Mouse (Mus musculus) neural tube, embryonic 15.5 days (tissue): ENCODE data around the gene Blmh. TPM values are rescaled to one million over a fixed set of nuclear protein-coding genes. Genes with fewer than 3 reads are reported as not detected.

Experiments
- ATAC-seq: fragments of 200-750 bp; cut with Nextera tagmentation; 2 replicates; pipeline ENCODE4 v1.8.0; 2017; ENCODE audit warnings: mild to moderate bottlenecking, moderate TSS enrichment, moderate library complexity; ENCODE audit not compliant: low FRiP score
- H3K27ac ChIP-seq: fragments of 300-500 bp; sonication (generic); replicated peaks from 2 replicates; pipeline ENCODE4 v1.5.1; 2015; ENCODE audit warnings: mild to moderate bottlenecking, inconsistent platforms
- H3K27me3 ChIP-seq: fragments of 300-500 bp; sonication (generic); replicated peaks from 2 replicates; pipeline ENCODE4 v1.6.1; 2015; ENCODE audit warnings: inconsistent platforms
- H3K36me3 ChIP-seq: fragments of 300-500 bp; sonication (generic); 2 replicates; pipeline ENCODE4 v1.6.1; 2015; ENCODE audit warnings: inconsistent platforms
- H3K4me1 ChIP-seq: fragments of 300-500 bp; sonication (generic); 2 replicates; pipeline ENCODE4 v1.6.1; 2015; ENCODE audit warnings: inconsistent platforms
- H3K4me2 ChIP-seq: fragments of 300-500 bp; sonication (generic); 2 replicates; pipeline ENCODE4 v1.6.1; 2015; ENCODE audit warnings: inconsistent platforms, mild to moderate bottlenecking, moderate library complexity
- H3K4me3 ChIP-seq: fragments of 300-500 bp; sonication (generic); replicated peaks from 2 replicates; pipeline ENCODE4 v1.5.1; 2015; ENCODE audit warnings: mild to moderate bottlenecking, inconsistent platforms
- H3K9ac ChIP-seq: fragments of 300-500 bp; sonication (generic); replicated peaks from 2 replicates; pipeline ENCODE4 v1.6.1; 2015; ENCODE audit warnings: mild to moderate bottlenecking, inconsistent platforms
- H3K9me3 ChIP-seq: fragments of 300-500 bp; sonication (generic); replicated peaks from 2 replicates; pipeline ENCODE4 v1.6.1; 2016; ENCODE audit warnings: inconsistent platforms
- WGBS: fragments of 180-500 bp; shearing (Covaris S2); methylation state at CpG from one replicate; pipeline ENCODE4 v1.1.7; 2015; ENCODE audit warnings: mixed read lengths; 5-methylcytosine and 5-hydroxymethylcytosine counted together
- polyA plus RNA-seq: library from polyadenylated mRNA; unstranded; fragments of >200 nt; fragmentation: Nextera tagmentation; extraction: Ambion mirVana; gene quantifications from 2 replicates; pipeline ENCODE4 v1.2.1, GENCODE M21; 2015

The Blmh gene
- polyA plus RNA-seq, 1 experiment from 2014 or later = 133 TPM

DNA sequence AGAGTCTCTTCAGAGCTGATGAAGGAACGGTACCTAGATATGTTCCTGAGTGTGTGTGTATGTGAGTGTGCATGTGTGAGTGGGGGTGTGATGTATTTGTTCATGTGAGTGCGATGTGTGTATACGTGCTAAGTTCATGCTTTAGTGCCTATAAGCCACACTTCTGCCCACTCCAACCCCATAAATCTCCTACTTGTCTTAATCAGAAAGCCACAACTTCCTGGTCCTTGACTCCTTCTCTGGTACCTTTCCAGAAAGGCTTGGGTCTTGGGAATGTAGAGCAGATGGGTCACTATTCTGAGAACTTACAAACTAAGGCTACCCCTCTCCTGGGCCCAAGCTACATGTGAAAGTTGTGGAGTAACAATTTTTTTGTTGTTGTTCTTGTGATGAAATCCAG is 25.9 kb upstream of the Blmh start:
- Histone ChIP-seq H3K4me2 (no peak overlapping the region), H3K27me3 (no peaks in the 10 kb centered on the region), H3K9ac (no peak overlapping the region), H3K4me3 (no peak overlapping the region), H3K4me1 (0 out of 2 replicates have a peak, but pooled peaks cover 2% of the 10 kb centered on the region), H3K36me3 (no peaks in the 10 kb centered on the region), H3K27ac (no peak overlapping the region), H3K9me3 (no peaks in the 10 kb centered on the region)
- no peak for ATAC-seq
- WGBS = 86% methylated on average over 3 of the region's 3 CpGs

DNA sequence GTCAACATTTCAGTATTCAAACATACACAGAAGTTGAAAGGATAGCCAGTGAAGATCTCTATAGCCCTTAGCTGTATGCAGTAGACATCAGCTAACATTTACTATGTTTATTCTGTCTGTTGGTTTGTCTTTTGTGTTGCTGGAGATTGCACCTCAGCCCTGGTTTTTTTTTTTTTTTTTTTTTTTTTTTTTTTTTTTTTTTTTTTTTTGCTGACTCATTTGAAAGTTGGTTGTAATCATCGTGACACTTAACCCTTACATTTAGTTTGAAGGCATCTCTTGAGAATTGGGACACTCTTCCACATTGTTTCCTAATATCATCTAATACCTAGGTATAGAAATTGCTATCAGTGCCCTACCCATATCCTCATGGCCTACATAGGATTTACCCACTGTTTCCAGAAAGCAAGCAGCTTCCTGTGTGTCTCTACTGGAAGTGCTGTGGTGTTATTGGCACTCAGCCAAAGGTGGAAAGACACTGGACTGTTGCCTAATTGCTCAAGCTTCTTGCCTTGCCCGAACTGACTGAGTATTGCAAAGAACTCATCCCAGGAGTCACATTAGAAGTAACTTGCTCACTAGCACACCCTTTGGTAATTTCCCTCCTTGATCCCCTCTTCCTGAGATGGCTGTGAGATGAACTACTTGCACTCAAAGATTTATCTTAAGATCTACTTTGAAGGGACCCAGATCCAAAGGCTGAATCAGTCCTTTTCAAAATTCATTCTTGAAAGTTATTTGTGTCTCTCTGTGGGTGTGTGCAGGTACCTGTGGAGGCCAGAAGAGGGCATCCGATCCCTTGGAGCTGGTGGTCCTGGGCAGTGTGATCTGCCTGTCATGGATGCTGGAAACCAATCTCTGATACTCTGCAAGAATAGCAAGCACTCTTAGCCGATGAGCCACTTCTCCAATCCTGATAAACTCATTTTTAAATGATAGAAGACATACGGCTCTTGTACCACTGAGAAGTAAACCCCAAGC is 24.6 kb upstream of the Blmh start:
- no peaks in the 10 kb centered on the region for H3K4me1 ChIP-seq
- no peak overlapping the region for H3K9ac ChIP-seq
- H3K27ac ChIP-seq = no peak overlapping the region
- no peaks in the 10 kb centered on the region for H3K9me3 ChIP-seq
- no peak overlapping the region for H3K4me3 ChIP-seq
- 67% methylated on average over 5 of the region's 5 CpGs for WGBS
- ATAC-seq = no peak
- H3K27me3 ChIP-seq = no peaks in the 10 kb centered on the region
- no peak overlapping the region for H3K4me2 ChIP-seq
- H3K36me3 ChIP-seq = no peaks in the 10 kb centered on the region

DNA sequence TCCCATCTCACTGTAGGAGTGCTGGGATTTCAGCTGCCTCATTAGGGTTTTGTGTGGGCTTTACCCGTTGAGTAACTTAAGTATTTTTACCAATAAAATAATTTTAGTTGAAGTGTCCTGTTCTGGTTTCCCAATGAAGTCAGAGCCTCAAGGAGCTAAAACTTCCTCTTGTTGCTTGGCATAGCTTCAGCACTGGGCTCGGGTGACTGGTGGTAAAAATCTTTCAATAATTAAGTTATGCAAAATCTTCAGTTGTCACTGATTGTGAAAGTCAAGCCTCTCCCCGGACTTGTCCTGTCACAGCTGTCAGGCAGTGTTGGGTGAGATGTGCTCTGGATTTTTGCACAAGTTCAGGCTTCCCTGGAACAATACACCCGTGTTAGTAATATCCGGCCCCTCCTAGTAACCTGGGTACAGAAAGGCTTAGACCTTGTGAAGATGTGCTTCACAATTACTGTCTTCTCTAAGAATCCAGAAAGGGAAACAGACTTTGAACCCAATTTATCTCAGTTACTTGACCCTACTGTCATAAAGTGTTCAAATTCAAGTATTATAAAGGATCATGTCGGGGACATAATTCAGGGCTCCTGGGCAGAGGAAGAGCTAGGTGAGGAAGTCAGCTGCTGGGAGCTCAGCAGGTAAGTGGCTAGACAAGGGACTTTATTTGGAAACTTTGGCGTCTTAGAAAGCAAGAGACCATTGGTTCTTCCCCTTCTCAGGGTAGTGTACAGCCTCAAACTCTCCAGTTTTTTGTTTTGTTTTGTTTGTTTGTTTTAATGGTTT is 22.8 kb upstream of the Blmh start, which contains the start of gene Tmigd1:
Gene Tmigd1 (plus strand): TSS at position 581 of the 783 bp plus-strand sequence.
- Histone ChIP-seq H3K4me2 (no peak within 1 kb of the TSS), H3K9ac (no peak within 1 kb of the TSS), H3K9me3 (no peaks in the 10 kb centered on the region), H3K27ac (no peak within 1 kb of the TSS), H3K4me3 (no peak within 1 kb of the TSS), H3K4me1 (no peaks in the 10 kb centered on the region), H3K36me3 (no peaks in the 10 kb centered on the region), H3K27me3 (no peaks in the 10 kb centered on the region)
- 84% methylated on average over 7 of the region's 7 CpGs for WGBS
- no peak for ATAC-seq

DNA sequence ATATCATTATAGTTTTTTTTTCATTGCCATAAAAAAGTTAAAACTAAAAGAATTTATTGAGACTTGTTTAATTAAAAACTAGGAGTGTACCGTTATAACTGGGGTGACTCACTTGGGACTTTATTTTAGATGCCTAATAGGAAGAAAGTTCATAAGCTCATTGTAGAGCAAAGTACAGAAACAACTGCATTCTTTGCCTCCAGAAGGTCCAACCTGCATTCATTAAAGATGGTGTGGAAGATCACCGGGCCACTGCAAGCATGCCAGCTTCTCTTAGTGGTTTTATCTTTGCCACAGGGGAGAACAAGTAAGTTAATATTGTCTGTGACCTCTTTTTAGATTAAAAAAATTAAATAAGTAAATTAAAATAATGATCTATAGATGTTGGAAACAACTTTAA is 20.3 kb upstream of the Blmh start:
- ATAC-seq = no peak
- Histone ChIP-seq H3K36me3 (no peaks in the 10 kb centered on the region), H3K27ac (no peak overlapping the region), H3K4me2 (no peak overlapping the region), H3K4me3 (no peak overlapping the region), H3K9ac (no peak overlapping the region), H3K4me1 (no peaks in the 10 kb centered on the region), H3K27me3 (no peaks in the 10 kb centered on the region), H3K9me3 (no peaks in the 10 kb centered on the region)
- WGBS = 87% methylated on average over 2 of the region's 2 CpGs

DNA sequence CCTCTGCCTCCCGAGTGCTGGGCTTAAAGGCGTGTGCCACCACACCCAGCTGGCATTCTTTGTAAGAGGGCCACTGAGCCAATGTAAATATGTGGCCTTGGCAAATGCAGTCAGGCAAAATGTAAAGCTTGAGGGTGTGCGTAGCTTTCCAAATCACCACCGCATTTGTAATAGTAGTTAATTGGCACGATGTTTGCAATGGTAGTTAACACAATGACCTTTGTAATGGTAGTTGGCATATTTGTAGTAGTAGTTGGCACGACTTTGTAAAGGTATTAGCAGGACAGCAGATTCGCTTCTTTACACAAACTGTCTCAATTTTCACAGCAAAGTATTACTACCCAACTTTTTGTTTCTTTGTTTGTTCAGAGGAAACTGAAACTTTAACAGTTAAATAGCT is 16.0 kb upstream of the Blmh start:
- Histone ChIP-seq H3K27me3 (no peaks in the 10 kb centered on the region), H3K27ac (no peak overlapping the region), H3K4me3 (no peak overlapping the region), H3K36me3 (no peaks in the 10 kb centered on the region), H3K9ac (no peak overlapping the region), H3K9me3 (no peaks in the 10 kb centered on the region), H3K4me2 (no peak overlapping the region), H3K4me1 (peaks cover 16% of the 10 kb centered on the region)
- no peak for ATAC-seq
- 75% methylated on average over 7 of the region's 7 CpGs for WGBS

DNA sequence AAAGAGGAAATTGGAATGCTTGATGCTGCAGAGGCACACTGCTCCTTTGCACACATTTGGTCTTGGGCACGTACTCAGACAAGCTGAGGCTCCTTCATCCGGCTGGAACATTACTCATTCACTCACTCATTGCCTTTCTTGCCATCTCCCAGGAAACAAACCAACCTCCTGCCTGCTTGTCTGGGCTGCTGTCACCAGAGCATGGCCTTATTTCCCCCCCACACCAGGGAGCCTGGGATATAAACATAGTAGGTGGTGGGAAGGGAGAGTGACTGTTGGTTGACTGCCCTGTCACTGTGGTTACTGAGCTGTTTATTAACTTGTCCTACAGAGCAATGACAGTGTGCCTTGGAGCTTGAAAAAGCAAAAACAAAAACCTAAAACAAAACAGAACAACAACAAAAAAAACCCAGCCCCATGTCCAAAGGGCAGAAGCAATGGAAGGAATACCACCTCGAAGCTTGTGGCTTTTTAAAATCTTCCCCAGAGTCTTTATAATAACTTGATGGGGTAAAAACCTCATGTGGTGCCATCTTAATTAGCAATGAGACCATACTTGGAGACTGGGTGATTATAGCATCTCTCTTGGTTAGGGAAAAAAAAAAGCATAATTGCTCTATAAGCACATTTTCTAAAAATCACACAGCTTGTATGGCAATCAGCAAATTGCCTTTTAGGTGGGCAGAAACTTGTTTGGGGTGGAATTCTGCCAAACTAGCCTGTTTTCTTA is 13.1 kb upstream of the Blmh start:
- Histone ChIP-seq H3K27me3 (no peaks in the 10 kb centered on the region), H3K4me1 (peaks cover 17% of the 10 kb centered on the region), H3K4me2 (no peak overlapping the region), H3K4me3 (no peak overlapping the region), H3K9me3 (no peaks in the 10 kb centered on the region), H3K27ac (peak overlapping the region; percentile 42), H3K36me3 (no peaks in the 10 kb centered on the region), H3K9ac (no peak overlapping the region)
- 9% methylated on average over 3 of the region's 3 CpGs for WGBS
- ATAC-seq = peak; percentile 75

DNA sequence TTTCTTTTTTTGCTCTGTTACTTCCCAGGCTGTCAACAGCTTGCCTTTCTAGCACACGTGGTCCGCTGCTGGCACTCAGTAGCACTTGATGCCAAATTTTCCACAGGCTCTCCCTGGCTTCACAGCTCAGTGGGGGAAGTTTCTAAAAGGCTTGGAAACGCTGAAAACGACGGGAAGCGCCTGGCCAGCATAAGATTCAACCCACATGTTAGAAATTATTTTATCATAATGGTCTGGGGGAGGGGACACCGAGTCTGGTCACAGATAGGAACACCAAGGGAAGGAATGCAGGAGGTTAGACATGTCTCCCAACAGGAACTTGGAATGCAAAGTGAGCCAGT is 12.6 kb upstream of the Blmh start:
- H3K9me3 ChIP-seq = no peaks in the 10 kb centered on the region
- H3K4me3 ChIP-seq = no peak overlapping the region
- no peak overlapping the region for H3K27ac ChIP-seq
- no peak overlapping the region for H3K4me2 ChIP-seq
- 35% methylated on average over 7 of the region's 7 CpGs for WGBS
- H3K36me3 ChIP-seq = no peaks in the 10 kb centered on the region
- H3K9ac ChIP-seq = no peak overlapping the region
- peaks cover 21% of the 10 kb centered on the region for H3K4me1 ChIP-seq
- H3K27me3 ChIP-seq = no peaks in the 10 kb centered on the region
- peak; percentile 72; the same call in 1 of the 2 replicates for ATAC-seq

DNA sequence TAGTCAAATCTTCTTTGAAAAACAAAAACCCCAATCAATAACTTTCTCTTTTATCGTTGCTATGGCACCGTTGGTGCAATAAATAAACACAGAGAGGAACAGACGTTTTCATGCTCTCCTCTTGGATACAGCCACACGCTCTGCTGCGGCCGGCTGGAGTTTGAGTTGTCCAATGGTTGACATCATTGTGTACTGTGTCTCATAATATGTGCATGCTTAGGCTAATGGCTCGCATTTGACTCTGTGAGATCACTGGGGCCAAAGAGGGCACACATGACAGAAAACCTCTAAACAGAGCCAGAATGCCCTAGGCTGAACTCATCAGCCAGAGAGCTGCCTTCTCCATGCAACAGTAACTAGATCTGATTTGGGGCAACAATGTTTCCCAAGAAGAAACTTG is 10.2 kb upstream of the Blmh start:
- no peaks in the 10 kb centered on the region for H3K27me3 ChIP-seq
- H3K4me1 ChIP-seq = peaks cover 27% of the 10 kb centered on the region
- no peak overlapping the region for H3K4me3 ChIP-seq
- ATAC-seq = no peak
- H3K36me3 ChIP-seq = no peaks in the 10 kb centered on the region
- 64% methylated on average over 7 of the region's 7 CpGs for WGBS
- H3K9ac ChIP-seq = no peak overlapping the region
- no peak overlapping the region for H3K4me2 ChIP-seq
- H3K9me3 ChIP-seq = no peaks in the 10 kb centered on the region
- H3K27ac ChIP-seq = no peak overlapping the region

DNA sequence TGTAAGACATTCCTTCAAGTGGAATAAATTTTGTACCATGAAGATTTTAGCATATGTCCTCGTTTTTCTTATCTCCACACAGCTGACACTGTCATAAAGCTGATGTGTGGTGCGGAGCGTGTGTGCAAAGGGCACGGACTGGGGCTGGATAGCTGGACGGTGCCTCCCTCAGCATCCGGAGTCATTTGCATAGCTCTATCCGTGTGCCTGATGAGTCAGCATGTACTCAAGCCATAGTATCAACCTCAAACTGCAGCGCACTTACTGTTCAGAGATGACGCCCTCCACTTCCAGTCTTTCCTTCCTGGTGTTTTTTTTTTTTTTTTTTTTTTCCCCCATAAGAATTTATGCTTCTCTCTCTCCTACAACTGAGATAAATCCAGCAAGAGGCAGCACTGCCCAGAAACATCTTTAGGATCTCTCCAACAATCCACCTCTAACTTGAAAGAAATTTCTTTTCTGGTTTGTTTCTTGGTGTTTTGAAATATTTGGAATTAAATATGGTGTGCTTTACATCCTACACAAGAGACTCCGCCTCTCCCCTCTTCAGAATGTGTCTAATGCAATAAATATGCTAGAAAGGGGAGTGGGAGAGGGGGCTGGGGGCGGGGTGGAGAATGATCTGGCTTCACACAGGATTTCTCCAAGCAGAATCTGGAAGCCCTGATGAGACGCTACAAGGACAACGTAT is 7.9 kb upstream of the Blmh start:
- no peak overlapping the region for H3K9ac ChIP-seq
- 27% methylated on average over 13 of the region's 13 CpGs for WGBS
- H3K4me3 ChIP-seq = no peak overlapping the region
- H3K4me2 ChIP-seq = peak overlapping the region; percentile 30; the same call in 1 of the 2 replicates
- H3K27me3 ChIP-seq = no peaks in the 10 kb centered on the region
- ATAC-seq = no peak
- H3K9me3 ChIP-seq = no peaks in the 10 kb centered on the region
- H3K27ac ChIP-seq = no peak overlapping the region
- H3K4me1 ChIP-seq = peaks cover 19% of the 10 kb centered on the region
- H3K36me3 ChIP-seq = no peaks in the 10 kb centered on the region

DNA sequence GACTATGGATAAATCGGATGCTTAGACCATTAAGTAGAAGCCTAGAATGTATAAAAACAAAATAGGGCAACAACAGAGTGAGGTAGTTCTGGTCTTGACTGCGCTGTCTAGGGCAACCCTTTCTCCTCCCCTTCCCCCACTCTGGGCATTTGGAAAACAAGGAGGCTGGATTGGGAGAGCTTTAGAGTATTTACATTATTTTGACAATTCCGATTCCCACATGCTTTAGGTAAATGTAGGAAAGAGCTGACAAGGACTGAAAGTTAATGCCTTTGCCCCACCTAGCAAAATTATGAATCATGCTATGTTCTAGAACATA is 7.4 kb upstream of the Blmh start:
- H3K27ac ChIP-seq = no peak overlapping the region
- no peaks in the 10 kb centered on the region for H3K27me3 ChIP-seq
- ATAC-seq = no peak
- H3K4me1 ChIP-seq = peaks cover 15% of the 10 kb centered on the region
- no peaks in the 10 kb centered on the region for H3K9me3 ChIP-seq
- peak overlapping the region; percentile 30; the same call in 1 of the 2 replicates for H3K4me2 ChIP-seq
- H3K36me3 ChIP-seq = no peaks in the 10 kb centered on the region
- no peak overlapping the region for H3K4me3 ChIP-seq
- WGBS = 42% methylated on average over 3 of the region's 3 CpGs
- H3K9ac ChIP-seq = no peak overlapping the region

DNA sequence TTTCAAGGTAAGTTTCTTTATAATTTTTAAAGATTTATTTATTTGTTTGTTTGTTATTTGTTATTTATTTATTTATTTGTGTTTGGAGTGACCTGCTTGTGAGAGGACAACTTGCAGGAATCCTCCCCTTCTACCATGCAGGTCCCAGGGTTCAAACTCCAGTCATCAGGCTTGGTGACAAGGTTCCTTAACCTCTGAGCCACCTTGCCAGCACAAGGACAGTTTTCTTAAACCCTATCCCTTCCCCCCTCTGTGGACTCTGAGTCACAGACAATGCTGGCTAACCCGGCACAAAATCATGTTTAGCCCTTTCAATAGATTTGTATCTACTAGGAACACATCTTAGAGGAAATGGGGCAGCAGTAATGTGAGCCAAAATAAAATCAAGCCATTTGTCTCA is 4.0 kb upstream of the Blmh start:
- H3K27ac ChIP-seq = no peak overlapping the region
- 38% methylated on average over 1 of the region's 1 CpGs for WGBS
- no peak overlapping the region for H3K4me3 ChIP-seq
- peaks cover 11% of the 10 kb centered on the region for H3K4me1 ChIP-seq
- no peaks in the 10 kb centered on the region for H3K27me3 ChIP-seq
- H3K9ac ChIP-seq = no peak overlapping the region
- H3K9me3 ChIP-seq = no peaks in the 10 kb centered on the region
- no peaks in the 10 kb centered on the region for H3K36me3 ChIP-seq
- ATAC-seq = no peak
- no peak overlapping the region for H3K4me2 ChIP-seq
